Mouse (Mus musculus) ES-Bruce4 (cell line): ENCODE measurements around the gene Olfr518.

ENCODE experiments used
- CTCF ChIP-seq: IDR thresholded peaks from one replicate; pipeline ENCODE4 v1.8.1; 2011; ENCODE audit warnings: low read depth, low read length
- POLR2A ChIP-seq: IDR thresholded peaks from one replicate; pipeline ENCODE4 v1.8.1; 2011; ENCODE audit warnings: low read length; ENCODE audit not compliant: insufficient read depth

- no peak for TF ChIP-seq CTCF
- no peak for TF ChIP-seq POLR2A
Observed at GRCm38 (mm10) chr7:108850429-108850828, 34.4 kb downstream of the Olfr518 start, which contains the start of gene Olfr516.
